Mouse (Mus musculus): Measurements from ENCODE around the gene Pias4. TPM values are rescaled to one million over a fixed set of nuclear protein-coding genes. Genes with fewer than 3 reads are reported as not detected.

Pias4 gene
- polyA plus RNA-seq, 1 experiment from 2014 or later = 40.8 TPM

DNA sequence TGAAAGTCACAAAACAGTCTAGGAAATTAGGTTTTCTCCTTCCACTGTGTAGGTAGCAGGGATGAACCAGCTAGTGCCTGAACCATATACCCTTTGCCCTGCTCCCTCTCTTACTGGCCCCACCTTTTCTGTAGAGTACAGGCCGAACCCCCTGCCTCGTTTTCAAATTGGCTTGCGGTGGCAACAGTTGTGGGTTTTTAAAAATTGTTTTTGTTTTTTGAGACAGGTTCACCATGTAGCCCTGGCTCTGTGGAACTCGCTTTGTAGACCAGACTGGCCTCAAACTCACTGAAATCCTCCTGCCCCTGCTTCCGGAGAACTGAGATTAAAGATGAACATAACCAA is 336 bp upstream of the Pias4 start:
- Histone ChIP-seq H3K36me3 (ENCODE audit: control insufficient read depth, insufficient read depth, low read length) (peaks cover 9% of the 10 kb centered on the region), H3K9ac (ENCODE audit: low read length) (no peak overlapping the region), H3K4me2 (ENCODE audit: low read length) (peak overlapping the region; percentile 73), H3K9me3 (ENCODE audit: control insufficient read depth, low read length) (no peaks in the 10 kb centered on the region), H3K4me3 (ENCODE audit: low read depth, low read length) (peak overlapping the region; percentile 80), H3K27me3 (replicated peaks; ENCODE audit: control insufficient read depth, insufficient read depth, low read length) (no peaks in the 10 kb centered on the region), H3K27ac (ENCODE audit: low read depth) (peak overlapping the region; percentile 52), H3K4me1 (replicated peaks; ENCODE audit: control insufficient read depth, insufficient read depth, low read length) (peaks cover 18% of the 10 kb centered on the region)
- 8% methylated on average over 5 of the region's 5 CpGs for WGBS
- ATAC-seq (replicated peaks; ENCODE audit: low FRiP score, low TSS enrichment, low read depth) (peak; percentile 61), DNase-seq (ENCODE audit: low spot score) (no peak)

DNA sequence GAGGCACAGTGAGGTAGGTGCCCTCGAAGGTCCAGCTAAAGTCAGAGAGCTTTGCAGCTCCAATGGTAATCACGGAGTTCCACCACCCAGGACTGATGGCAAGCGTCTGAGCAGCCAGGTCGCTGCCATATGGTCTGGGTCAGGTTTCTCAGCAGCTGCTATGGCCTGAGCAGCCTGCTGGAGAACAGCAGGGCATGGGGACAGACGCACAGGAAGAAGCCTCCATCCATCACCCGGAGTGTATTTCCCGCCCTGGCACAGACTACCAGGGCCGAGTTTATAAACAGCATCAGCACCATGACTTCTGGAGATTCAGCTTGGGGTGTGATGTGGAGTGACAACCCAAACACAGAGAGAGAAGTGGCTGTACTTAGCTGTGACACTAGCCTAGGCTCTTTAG is 2.6 kb downstream of the Pias4 start:
- no peak for ATAC-seq (replicated peaks; ENCODE audit: low FRiP score, low TSS enrichment, low read depth)
- no peak overlapping the region for H3K9ac ChIP-seq (ENCODE audit: low read length)

DNA sequence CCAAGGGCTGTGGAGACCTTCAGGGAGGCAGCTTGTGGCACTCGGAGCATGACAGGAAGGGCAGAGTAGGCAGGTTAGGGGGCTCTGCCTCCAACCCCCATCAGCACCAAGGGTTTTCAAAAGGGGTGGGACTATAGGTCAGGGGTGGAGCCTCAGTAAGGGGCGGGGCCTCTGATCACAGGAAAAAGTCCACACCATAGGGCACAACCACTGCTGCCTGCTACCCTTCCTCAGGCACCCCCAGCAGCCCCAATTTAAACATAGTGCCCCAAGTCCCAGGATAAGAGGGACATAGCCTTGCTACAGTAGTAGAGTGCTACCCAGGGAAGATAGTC is 5.4 kb downstream of the Pias4 start:
- Histone ChIP-seq H3K9me3 (ENCODE audit: control insufficient read depth, low read length) (no peaks in the 10 kb centered on the region), H3K4me3 (ENCODE audit: low read depth, low read length) (no peak overlapping the region), H3K27me3 (replicated peaks; ENCODE audit: control insufficient read depth, insufficient read depth, low read length) (no peaks in the 10 kb centered on the region), H3K36me3 (ENCODE audit: control insufficient read depth, insufficient read depth, low read length) (peaks cover 55% of the 10 kb centered on the region), H3K4me2 (ENCODE audit: low read length) (no peak overlapping the region), H3K4me1 (replicated peaks; ENCODE audit: control insufficient read depth, insufficient read depth, low read length) (peaks cover 10% of the 10 kb centered on the region), H3K27ac (ENCODE audit: low read depth) (no peak overlapping the region), H3K9ac (ENCODE audit: low read length) (no peak overlapping the region)
- DNase-seq (ENCODE audit: low spot score) (no peak), ATAC-seq (replicated peaks; ENCODE audit: low FRiP score, low TSS enrichment, low read depth) (no peak)
- 65% methylated on average over 2 of the region's 2 CpGs for WGBS

More for the DNA sequence above, 2.6 kb downstream of the Pias4 start:
- Histone ChIP-seq H3K9me3 (ENCODE audit: control insufficient read depth, low read length) (no peaks in the 10 kb centered on the region), H3K36me3 (ENCODE audit: control insufficient read depth, insufficient read depth, low read length) (peaks cover 39% of the 10 kb centered on the region), H3K4me1 (replicated peaks; ENCODE audit: control insufficient read depth, insufficient read depth, low read length) (peaks cover 15% of the 10 kb centered on the region), H3K27ac (ENCODE audit: low read depth) (no peak overlapping the region), H3K27me3 (replicated peaks; ENCODE audit: control insufficient read depth, insufficient read depth, low read length) (no peaks in the 10 kb centered on the region), H3K4me3 (ENCODE audit: low read depth, low read length) (no peak overlapping the region), H3K4me2 (ENCODE audit: low read length) (no peak overlapping the region)
- 67% methylated on average over 8 of the region's 8 CpGs for WGBS
- no peak for DNase-seq (ENCODE audit: low spot score)

DNA sequence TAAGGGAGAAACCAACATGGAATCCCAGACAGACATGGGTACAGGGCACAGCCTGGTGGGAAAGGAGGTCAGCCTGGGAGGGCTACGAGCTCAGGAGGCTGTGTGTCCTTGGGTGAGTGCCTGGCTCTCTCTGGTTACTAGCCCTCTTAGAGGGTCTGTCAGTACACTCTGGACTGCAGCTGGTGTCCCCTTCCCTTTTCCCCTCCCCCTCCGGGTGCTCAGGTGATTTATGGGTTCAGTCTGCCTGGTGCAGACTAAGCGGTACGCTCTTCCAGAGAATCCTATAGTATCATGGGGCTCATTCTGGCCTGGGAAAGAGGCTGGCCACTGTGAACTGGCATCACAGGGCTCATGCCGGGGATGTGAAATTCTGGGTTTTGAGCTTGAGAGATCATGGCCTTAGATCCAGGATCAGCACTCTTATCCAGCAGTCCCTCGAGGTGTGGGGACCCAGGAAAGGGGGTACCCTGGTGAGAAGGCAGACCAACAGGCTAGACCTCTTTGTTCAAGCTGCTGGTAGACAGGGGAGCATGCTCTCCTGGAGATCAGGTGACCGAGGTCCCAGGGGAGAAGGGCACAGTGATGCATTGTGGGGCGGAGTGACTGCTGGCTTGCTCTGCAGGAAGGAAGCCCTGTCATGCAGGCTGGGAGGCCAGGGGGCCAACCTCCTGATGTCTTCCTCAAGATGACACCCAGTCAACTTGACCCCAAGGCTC is 6.0 kb downstream of the Pias4 start:
- Histone ChIP-seq H3K4me2 (ENCODE audit: low read length) (no peak overlapping the region), H3K4me1 (replicated peaks; ENCODE audit: control insufficient read depth, insufficient read depth, low read length) (peaks cover 7% of the 10 kb centered on the region), H3K9me3 (ENCODE audit: control insufficient read depth, low read length) (no peaks in the 10 kb centered on the region), H3K36me3 (ENCODE audit: control insufficient read depth, insufficient read depth, low read length) (peaks cover 60% of the 10 kb centered on the region), H3K4me3 (ENCODE audit: low read depth, low read length) (no peak overlapping the region), H3K27me3 (replicated peaks; ENCODE audit: control insufficient read depth, insufficient read depth, low read length) (no peaks in the 10 kb centered on the region), H3K9ac (ENCODE audit: low read length) (no peak overlapping the region), H3K27ac (ENCODE audit: low read depth) (no peak overlapping the region)
- 79% methylated on average over 8 of the region's 8 CpGs for WGBS
- ATAC-seq (replicated peaks; ENCODE audit: low FRiP score, low TSS enrichment, low read depth) (no peak), DNase-seq (ENCODE audit: low spot score) (no peak)

DNA sequence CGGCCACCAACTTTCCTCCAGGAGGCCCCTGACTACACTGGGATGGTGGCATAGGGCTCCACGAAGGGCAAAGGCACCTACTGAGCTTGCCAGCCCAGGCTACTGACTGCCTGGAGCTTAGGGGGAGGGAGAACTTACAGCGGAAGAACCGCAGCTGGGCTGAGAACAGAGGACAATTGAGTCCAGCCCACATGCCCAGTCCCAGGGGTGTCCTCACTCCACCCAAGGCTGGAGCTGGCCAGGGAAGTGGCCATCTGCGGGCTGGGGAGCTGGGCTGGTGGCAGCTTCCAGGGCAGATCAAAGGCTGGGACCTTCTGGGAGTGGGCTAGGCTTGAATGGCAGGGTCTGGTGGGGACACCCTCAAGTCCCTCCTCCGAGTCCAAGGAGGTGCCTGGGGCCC is 13.0 kb downstream of the Pias4 start:
- Histone ChIP-seq H3K27me3 (replicated peaks; ENCODE audit: control insufficient read depth, insufficient read depth, low read length) (no peaks in the 10 kb centered on the region), H3K9ac (ENCODE audit: low read length) (no peak overlapping the region), H3K4me2 (ENCODE audit: low read length) (no peak overlapping the region), H3K4me3 (ENCODE audit: low read depth, low read length) (no peak overlapping the region), H3K27ac (ENCODE audit: low read depth) (no peak overlapping the region), H3K4me1 (replicated peaks; ENCODE audit: control insufficient read depth, insufficient read depth, low read length) (no peaks in the 10 kb centered on the region), H3K36me3 (ENCODE audit: control insufficient read depth, insufficient read depth, low read length) (peaks cover 68% of the 10 kb centered on the region), H3K9me3 (ENCODE audit: control insufficient read depth, low read length) (no peaks in the 10 kb centered on the region)
- DNase-seq (ENCODE audit: low spot score) (no peak), ATAC-seq (replicated peaks; ENCODE audit: low FRiP score, low TSS enrichment, low read depth) (no peak)
- WGBS = 84% methylated on average over 6 of the region's 6 CpGs

DNA sequence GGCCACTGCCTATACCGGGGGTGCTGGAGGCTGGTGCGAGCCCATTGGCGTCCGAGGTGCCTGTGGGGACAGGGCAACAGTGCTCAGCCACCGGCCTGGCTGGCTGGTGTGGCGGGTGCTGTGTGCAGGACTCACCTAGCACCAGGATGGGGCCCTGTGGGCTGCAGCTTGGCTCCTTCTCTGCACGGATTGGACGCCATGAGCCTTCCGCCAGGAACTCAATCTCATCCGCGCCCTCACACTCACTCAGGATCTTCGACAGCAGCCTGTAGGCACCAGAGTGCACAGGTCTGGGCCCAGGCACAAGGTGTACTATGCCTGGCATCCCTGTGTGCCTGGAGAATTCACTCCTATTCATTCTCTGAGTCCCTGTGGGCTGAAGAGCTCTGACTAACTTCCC is 13.4 kb downstream of the Pias4 start:
- no peak for DNase-seq (ENCODE audit: low spot score)
- H3K36me3 ChIP-seq (ENCODE audit: control insufficient read depth, insufficient read depth, low read length) = peaks cover 72% of the 10 kb centered on the region
- no peak overlapping the region for H3K9ac ChIP-seq (ENCODE audit: low read length)
- H3K27me3 ChIP-seq (replicated peaks; ENCODE audit: control insufficient read depth, insufficient read depth, low read length) = no peaks in the 10 kb centered on the region
- H3K9me3 ChIP-seq (ENCODE audit: control insufficient read depth, low read length) = no peaks in the 10 kb centered on the region
- no peaks in the 10 kb centered on the region for H3K4me1 ChIP-seq (replicated peaks; ENCODE audit: control insufficient read depth, insufficient read depth, low read length)
- H3K27ac ChIP-seq (ENCODE audit: low read depth) = no peak overlapping the region
- no peak overlapping the region for H3K4me2 ChIP-seq (ENCODE audit: low read length)
- no peak overlapping the region for H3K4me3 ChIP-seq (ENCODE audit: low read depth, low read length)
- no peak for ATAC-seq (replicated peaks; ENCODE audit: low FRiP score, low TSS enrichment, low read depth)
- 90% methylated on average over 12 of the region's 12 CpGs for WGBS

DNA sequence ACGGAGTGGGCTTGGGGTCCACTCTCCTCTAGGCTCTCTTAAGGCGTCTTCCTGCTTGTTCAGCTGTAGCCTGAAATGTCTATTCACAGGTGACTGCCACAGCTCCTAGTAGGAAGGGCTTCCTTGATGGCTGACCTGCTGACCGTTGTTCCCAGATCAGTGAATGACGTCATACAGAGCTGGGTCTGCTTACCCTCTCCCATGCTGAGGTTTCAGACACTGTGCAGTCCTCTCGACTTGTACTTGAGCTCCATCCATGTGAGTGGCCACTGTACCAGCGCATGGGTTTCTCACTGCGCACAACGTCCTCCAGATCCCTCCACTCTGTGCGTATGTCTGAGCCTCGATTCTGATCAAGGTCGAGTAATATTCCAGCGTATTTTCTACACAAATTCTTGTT is 15.1 kb downstream of the Pias4 start:
- Histone ChIP-seq H3K9ac (ENCODE audit: low read length) (no peak overlapping the region), H3K4me3 (ENCODE audit: low read depth, low read length) (no peak overlapping the region), H3K36me3 (ENCODE audit: control insufficient read depth, insufficient read depth, low read length) (peaks cover 78% of the 10 kb centered on the region), H3K4me1 (replicated peaks; ENCODE audit: control insufficient read depth, insufficient read depth, low read length) (no peaks in the 10 kb centered on the region), H3K27ac (ENCODE audit: low read depth) (peak overlapping the region; percentile 47; the same call in 1 of the 2 replicates), H3K9me3 (ENCODE audit: control insufficient read depth, low read length) (no peaks in the 10 kb centered on the region), H3K4me2 (ENCODE audit: low read length) (no peak overlapping the region), H3K27me3 (replicated peaks; ENCODE audit: control insufficient read depth, insufficient read depth, low read length) (no peaks in the 10 kb centered on the region)
- WGBS = 69% methylated on average over 12 of the region's 12 CpGs
- ATAC-seq (replicated peaks; ENCODE audit: low FRiP score, low TSS enrichment, low read depth) (0 out of 2 replicates have a peak, but pooled peaks have one; percentile 28), DNase-seq (ENCODE audit: low spot score) (no peak)

DNA sequence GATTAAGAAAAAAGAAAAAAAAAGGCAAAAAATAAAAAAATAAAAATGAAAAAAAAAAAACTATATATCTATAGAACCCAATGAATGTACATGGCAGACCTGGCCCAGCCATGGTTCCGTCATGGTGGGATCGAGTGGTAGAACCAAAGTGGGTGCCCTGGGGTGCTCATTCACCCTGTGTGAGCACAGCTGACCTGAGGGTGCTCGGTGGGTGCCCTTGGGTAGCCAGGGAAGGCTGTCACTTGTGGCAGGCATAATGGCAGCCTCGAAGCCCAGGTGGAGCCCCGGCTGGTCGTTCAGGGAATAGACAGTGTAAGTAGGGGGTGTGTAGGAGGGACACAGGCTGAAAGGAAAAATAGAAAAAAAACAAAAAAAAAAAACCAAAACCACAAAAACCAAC is 16.5 kb downstream of the Pias4 start:
- no peaks in the 10 kb centered on the region for H3K9me3 ChIP-seq (ENCODE audit: control insufficient read depth, low read length)
- 78% methylated on average over 6 of the region's 6 CpGs for WGBS
- H3K4me3 ChIP-seq (ENCODE audit: low read depth, low read length) = no peak overlapping the region
- no peak for ATAC-seq (replicated peaks; ENCODE audit: low FRiP score, low TSS enrichment, low read depth)
- no peak overlapping the region for H3K27ac ChIP-seq (ENCODE audit: low read depth)
- no peak for DNase-seq (ENCODE audit: low spot score)
- no peaks in the 10 kb centered on the region for H3K27me3 ChIP-seq (replicated peaks; ENCODE audit: control insufficient read depth, insufficient read depth, low read length)
- H3K4me1 ChIP-seq (replicated peaks; ENCODE audit: control insufficient read depth, insufficient read depth, low read length) = no peaks in the 10 kb centered on the region
- H3K9ac ChIP-seq (ENCODE audit: low read length) = no peak overlapping the region
- peaks cover 78% of the 10 kb centered on the region for H3K36me3 ChIP-seq (ENCODE audit: control insufficient read depth, insufficient read depth, low read length)
- no peak overlapping the region for H3K4me2 ChIP-seq (ENCODE audit: low read length)

DNA sequence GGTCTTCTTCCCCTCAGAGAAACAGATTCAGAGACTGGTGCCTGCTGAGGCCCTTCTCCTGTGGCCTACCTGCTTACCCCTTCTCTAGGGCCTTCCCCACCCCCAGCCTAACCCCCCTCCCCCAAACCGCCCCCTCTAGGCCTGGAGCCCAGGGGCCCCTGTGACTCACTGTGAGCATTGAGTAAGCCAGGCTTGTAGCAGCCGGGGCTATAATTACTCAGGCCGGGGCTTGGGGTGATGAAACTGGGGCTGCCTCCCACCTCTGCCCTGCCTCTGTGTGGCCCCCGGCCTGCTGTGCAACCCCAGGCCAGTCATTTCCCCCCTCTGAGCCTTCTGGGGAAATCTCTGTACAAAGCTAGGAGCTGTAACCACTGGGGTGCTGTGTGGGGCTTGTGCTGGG is 21.4 kb downstream of the Pias4 start:
- peaks cover 65% of the 10 kb centered on the region for H3K36me3 ChIP-seq (ENCODE audit: control insufficient read depth, insufficient read depth, low read length)
- ATAC-seq (replicated peaks; ENCODE audit: low FRiP score, low TSS enrichment, low read depth) (peak; percentile 24; the same call in 1 of the 2 replicates), DNase-seq (ENCODE audit: low spot score) (no peak)
- H3K4me1 ChIP-seq (replicated peaks; ENCODE audit: control insufficient read depth, insufficient read depth, low read length) = peaks cover 9% of the 10 kb centered on the region; the same call in 1 of the 2 replicates
- no peaks in the 10 kb centered on the region for H3K27me3 ChIP-seq (replicated peaks; ENCODE audit: control insufficient read depth, insufficient read depth, low read length)
- peak overlapping the region; percentile 20 for H3K4me2 ChIP-seq (ENCODE audit: low read length)
- H3K4me3 ChIP-seq (ENCODE audit: low read depth, low read length) = no peak overlapping the region
- no peak overlapping the region for H3K9ac ChIP-seq (ENCODE audit: low read length)
- 79% methylated on average over 4 of the region's 4 CpGs for WGBS
- peak overlapping the region; percentile 61; the same call in 1 of the 2 replicates for H3K27ac ChIP-seq (ENCODE audit: low read depth)
- no peaks in the 10 kb centered on the region for H3K9me3 ChIP-seq (ENCODE audit: control insufficient read depth, low read length)
